Mouse (Mus musculus) embryonic facial prominence, embryonic 10.5 days (tissue): ENCODE measurements around the gene Vmn1r17. TPM values are rescaled to one million over a fixed set of nuclear protein-coding genes. Genes with fewer than 3 reads are reported as not detected.
"Not testable (repeated sequence)": the region's sequence is repeated elsewhere in the genome, so short reads cannot be mapped to it uniquely, and the experiment has no call there.

Experiments used
- DNase-seq: peaks from one replicate; pipeline ENCODE4 v3.0.0-alpha.2; 2017; ENCODE audit warnings: low spot score
- H3K27ac ChIP-seq: fragments of 300-500 bp; sonication (generic); replicated peaks from 2 replicates; pipeline ENCODE4 v1.5.1; 2016; ENCODE audit warnings: mild to moderate bottlenecking
- H3K27me3 ChIP-seq: fragments of 300-500 bp; sonication (generic); replicated peaks from 2 replicates; pipeline ENCODE4 v1.6.1; 2016; ENCODE audit warnings: low read depth, mild to moderate bottlenecking; ENCODE audit not compliant: poor library complexity, severe bottlenecking
- H3K36me3 ChIP-seq: fragments of 300-500 bp; sonication (generic); replicated peaks from 2 replicates; pipeline ENCODE4 v1.6.1; 2016; ENCODE audit warnings: mild to moderate bottlenecking, moderate library complexity
- H3K4me1 ChIP-seq: fragments of 300-500 bp; sonication (generic); 2 replicates; pipeline ENCODE4 v1.6.1; 2016
- H3K4me3 ChIP-seq: fragments of 300-500 bp; sonication (generic); 2 replicates; pipeline ENCODE4 v1.5.1; 2016; ENCODE audit warnings: mild to moderate bottlenecking, moderate library complexity
- H3K9me3 ChIP-seq: fragments of 300-500 bp; sonication (generic); 2 replicates; pipeline ENCODE4 v1.6.1; 2016; ENCODE audit warnings: mild to moderate bottlenecking
- WGBS: fragments of 180-500 bp; shearing (Covaris S2); methylation state at CpG from one replicate; pipeline ENCODE4 v1.1.7; 2016; 5-methylcytosine and 5-hydroxymethylcytosine counted together
- polyA plus RNA-seq: library from polyadenylated mRNA; unstranded; fragments of >200 nt; fragmentation: Nextera tagmentation; extraction: Ambion mirVana; gene quantifications from 2 replicates; pipeline ENCODE4 v1.2.1, GENCODE M21; 2016

Vmn1r17 gene
- not detected in 2 replicates for polyA plus RNA-seq

DNA sequence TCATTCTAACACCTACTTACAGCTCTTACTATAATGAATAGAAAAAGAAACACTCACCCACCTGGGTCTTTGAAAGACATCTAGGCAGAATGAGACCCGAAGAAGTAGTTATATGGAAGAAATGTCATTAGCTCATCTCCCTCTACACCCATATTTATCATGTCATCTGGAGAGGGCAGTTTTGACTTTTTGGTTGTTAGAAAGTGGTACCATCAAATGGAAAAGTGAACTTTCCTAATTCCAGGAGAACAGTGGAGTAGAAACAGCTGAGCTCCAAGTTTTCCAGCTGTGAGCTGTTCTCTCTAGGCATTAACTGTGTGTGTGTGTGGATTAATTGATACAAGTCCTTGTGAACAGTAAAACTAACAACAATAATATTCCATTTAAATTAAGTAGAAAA, at the start of gene Vmn1r17:
Vmn1r17 (minus strand) TSS at position 101 of the 400 bp plus-strand sequence.
- WGBS = 84% methylated on average over 1 of the region's 1 CpGs
- Histone ChIP-seq H3K36me3 (no peaks in the 10 kb centered on the region), H3K9me3 (no peaks in the 10 kb centered on the region), H3K27ac (no peak within 1 kb of the TSS), H3K4me3 (no peak within 1 kb of the TSS), H3K4me1 (no peaks in the 10 kb centered on the region), H3K27me3 (no peaks in the 10 kb centered on the region)
- no peak for DNase-seq

DNA sequence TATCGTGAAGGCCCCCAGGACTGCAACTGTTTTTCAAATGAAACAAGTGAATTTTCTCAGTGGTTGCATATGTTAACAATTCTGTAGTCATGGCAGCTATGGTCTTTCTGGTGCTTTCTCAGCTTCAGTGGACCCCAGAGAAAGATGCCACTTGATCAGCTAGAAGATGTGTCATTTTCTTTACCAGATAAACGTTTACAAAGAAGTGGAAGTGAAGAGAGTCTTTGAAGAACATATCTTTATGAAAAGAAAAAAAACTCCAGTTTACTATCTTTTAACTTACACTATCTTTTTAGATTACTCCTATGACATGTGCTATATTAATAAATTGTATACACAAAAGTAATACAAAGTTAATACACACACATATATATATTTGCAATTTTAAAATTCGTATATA, 40.0 kb upstream of the Vmn1r17 start, which contains the start of gene Vmn1r19:
Vmn1r19 (plus strand) TSS at position 301 of the 400 bp plus-strand sequence.
- H3K9me3 ChIP-seq, DNase-seq, H3K4me1 ChIP-seq, H3K27me3 ChIP-seq, H3K4me3 ChIP-seq, H3K27ac ChIP-seq, H3K36me3 ChIP-seq: not testable (repeated sequence)
- WGBS = 73% methylated on average over 3 of the region's 3 CpGs

DNA sequence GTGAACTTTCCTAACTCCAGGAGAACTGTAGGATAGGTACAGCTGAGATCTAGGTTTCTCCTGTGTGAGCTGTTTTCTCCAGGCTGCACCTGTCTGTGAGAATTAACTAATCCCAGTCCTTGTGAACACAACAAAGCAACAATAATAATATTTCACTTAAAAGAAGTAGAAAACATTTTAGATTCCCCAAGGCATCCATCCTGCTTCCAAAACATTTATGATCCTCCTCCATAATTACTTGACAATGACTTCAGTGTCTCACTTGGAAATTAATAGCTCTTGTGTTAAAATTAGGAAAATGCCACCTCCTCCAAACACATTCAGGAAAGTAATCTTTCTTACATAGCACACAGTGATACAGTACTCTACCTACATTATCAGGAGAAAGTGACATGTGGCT, 32.2 kb upstream of the Vmn1r17 start, which contains the start of gene Vmn1r18:
Vmn1r18 (minus strand) TSS at position 101 of the 400 bp plus-strand sequence.
- DNase-seq = no peak
- Histone ChIP-seq H3K27ac (no peak within 1 kb of the TSS), H3K27me3 (no peaks in the 10 kb centered on the region), H3K4me1 (no peaks in the 10 kb centered on the region), H3K36me3 (no peaks in the 10 kb centered on the region), H3K4me3 (no peak within 1 kb of the TSS), H3K9me3 (no peaks in the 10 kb centered on the region)

DNA sequence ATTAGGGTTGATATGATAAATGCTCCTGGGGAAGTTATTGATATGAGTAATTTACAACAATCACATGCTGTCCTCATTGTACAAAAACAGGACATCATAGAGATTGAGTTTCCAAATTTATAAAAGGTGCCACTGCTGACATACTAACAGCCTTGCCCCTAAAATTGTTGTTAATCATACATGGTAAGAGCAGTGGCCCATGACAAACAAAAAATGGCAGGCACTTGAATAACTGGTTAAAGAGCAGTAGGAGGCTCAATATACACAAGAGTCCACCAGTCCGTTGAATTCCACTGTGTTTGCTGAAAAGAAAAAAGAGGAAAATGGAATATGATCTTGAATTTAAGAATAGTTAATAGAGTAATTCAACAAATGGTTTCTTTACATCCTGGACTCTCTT, 4.0 kb upstream of the Vmn1r17 start:
- Histone ChIP-seq H3K27me3 (no peaks in the 10 kb centered on the region), H3K36me3 (no peaks in the 10 kb centered on the region), H3K4me1 (no peaks in the 10 kb centered on the region), H3K27ac (no peak overlapping the region), H3K9me3 (no peaks in the 10 kb centered on the region), H3K4me3 (no peak overlapping the region)
- WGBS = 90% methylated on average over 1 of the region's 1 CpGs
- DNase-seq = no peak

DNA sequence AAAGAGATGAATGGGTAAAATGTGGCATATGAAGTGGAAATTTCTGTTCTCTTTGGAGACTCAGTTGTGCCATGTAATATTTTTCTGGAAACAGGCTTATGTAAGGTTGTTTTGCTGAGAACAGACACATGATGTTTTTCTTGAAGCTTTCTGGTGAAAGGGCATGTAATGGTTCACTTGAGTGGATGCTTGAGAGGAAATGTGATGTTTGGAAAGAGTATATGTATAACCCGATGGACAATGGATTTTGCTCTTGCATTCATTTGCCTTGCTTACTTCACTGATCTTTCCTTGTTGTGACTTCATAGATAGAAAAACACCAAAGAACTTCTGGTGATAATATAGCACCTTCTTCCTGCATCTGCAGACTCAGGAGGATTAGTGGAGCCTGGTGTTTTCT, 2.3 kb upstream of the Vmn1r17 start:
- not testable (repeated sequence) for H3K4me1 ChIP-seq, H3K27me3 ChIP-seq, H3K9me3 ChIP-seq, DNase-seq, H3K4me3 ChIP-seq, H3K27ac ChIP-seq, H3K36me3 ChIP-seq
- 95% methylated on average over 1 of the region's 1 CpGs for WGBS

DNA sequence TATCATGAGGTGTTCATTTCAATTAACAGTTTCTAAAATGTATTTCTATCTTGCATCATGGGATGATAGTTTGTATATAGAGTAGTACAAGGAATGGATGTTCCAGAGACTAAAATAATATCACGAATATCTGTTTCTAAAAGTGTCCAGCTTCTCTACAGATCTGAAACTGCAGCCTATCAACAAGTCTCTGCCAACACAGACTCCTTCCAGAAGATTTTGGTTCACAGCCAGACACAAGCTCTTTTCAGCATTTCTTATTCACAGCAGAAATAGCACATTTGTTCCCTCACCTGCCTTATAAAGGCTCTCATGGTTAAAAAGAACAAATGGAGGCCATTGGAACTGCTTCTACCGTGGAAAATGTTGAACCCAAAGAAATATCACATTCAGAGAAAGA, 6.7 kb downstream of the Vmn1r17 start:
- DNase-seq = no peak
- no peaks in the 10 kb centered on the region for H3K36me3 ChIP-seq
- H3K9me3 ChIP-seq = no peaks in the 10 kb centered on the region
- H3K27ac ChIP-seq = no peak overlapping the region
- no peak overlapping the region for H3K4me3 ChIP-seq
- no peaks in the 10 kb centered on the region for H3K4me1 ChIP-seq
- 78% methylated on average over 2 of the region's 2 CpGs for WGBS
- H3K27me3 ChIP-seq = no peaks in the 10 kb centered on the region

DNA sequence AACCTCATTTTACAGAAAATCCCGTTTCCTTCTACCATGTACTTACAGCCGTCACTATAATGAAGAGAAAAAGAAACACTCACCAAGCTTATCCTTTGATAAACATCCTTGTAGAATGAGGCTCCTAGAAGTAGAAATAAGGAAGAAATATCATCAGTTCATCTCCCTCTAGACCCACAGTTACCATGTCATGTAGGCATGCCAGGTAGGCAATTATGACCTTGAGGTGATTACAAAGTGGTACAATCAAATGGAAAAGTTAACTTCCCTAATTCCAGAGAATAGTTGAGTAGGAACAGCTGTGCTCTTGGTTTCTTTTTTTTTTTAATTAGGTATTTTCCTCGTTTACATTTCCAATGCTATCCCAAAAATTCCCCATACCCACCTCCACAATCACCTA, 34.1 kb downstream of the Vmn1r17 start, which contains the start of gene Vmn1r16:
Vmn1r16 (minus strand) TSS at position 101 of the 400 bp plus-strand sequence.
- H3K4me1 ChIP-seq = no peaks in the 10 kb centered on the region
- WGBS = 81% methylated on average over 3 of the region's 3 CpGs
- peaks cover 3% of the 10 kb centered on the region; the same call in 1 of the 2 replicates for H3K9me3 ChIP-seq
- H3K36me3 ChIP-seq = no peaks in the 10 kb centered on the region
- no peak within 1 kb of the TSS for H3K4me3 ChIP-seq
- no peak within 1 kb of the TSS for H3K27ac ChIP-seq
- no peaks in the 10 kb centered on the region for H3K27me3 ChIP-seq
- no peak for DNase-seq

DNA sequence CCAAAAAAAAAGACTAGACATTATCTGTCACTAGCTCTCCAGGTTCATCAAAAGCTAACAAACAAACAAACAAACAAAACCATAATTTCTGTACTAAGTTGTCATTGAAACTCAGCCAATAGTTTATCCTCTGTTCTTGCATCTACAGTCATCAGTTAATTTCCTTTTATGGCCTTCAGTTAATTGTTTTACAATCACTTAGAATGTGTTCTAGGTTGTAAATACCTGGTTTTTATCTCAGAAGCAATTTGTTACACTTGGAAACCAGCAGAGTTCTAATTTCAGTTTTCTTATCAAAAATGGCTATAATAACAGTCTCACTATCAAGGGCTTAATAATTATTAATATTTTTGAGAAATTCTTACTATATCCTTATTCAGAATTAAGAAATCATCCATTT, 37.4 kb downstream of the Vmn1r17 start:
- DNase-seq = no peak
- no peak overlapping the region for H3K27ac ChIP-seq
- no peak overlapping the region for H3K4me3 ChIP-seq
- no peaks in the 10 kb centered on the region for H3K36me3 ChIP-seq
- no peaks in the 10 kb centered on the region for H3K4me1 ChIP-seq
- no peaks in the 10 kb centered on the region for H3K9me3 ChIP-seq
- H3K27me3 ChIP-seq = no peaks in the 10 kb centered on the region

Other genes with a start within 250 kb of the Vmn1r17 start
- gene Vmn1r11, start 230.3 kb downstream of the Vmn1r17 start, polyA plus RNA-seq = not detected in 2 replicates
- gene Vmn1r12, start 206.8 kb downstream of the Vmn1r17 start, polyA plus RNA-seq = not detected in 2 replicates
- gene Vmn1r13, start 160.4 kb downstream of the Vmn1r17 start, polyA plus RNA-seq = not detected in 2 replicates
- gene Vmn1r14, start 132.0 kb downstream of the Vmn1r17 start, polyA plus RNA-seq = not detected in 2 replicates
- not detected in 2 replicates for gene Vmn1r15, start 105.8 kb downstream of the Vmn1r17 start, polyA plus RNA-seq
- not detected in 2 replicates for gene Vmn1r16, start 34.2 kb downstream of the Vmn1r17 start, polyA plus RNA-seq
- not detected in 2 replicates for gene Vmn1r18, start 32.1 kb upstream of the Vmn1r17 start, polyA plus RNA-seq
- not detected in 2 replicates for gene Vmn1r19, start 40.1 kb upstream of the Vmn1r17 start, polyA plus RNA-seq
- not detected in 2 replicates for gene Vmn1r20, start 65.2 kb upstream of the Vmn1r17 start, polyA plus RNA-seq
- 3.9 and 4.8 TPM in 2 replicates for gene Ppm1k, start 171.7 kb upstream of the Vmn1r17 start, polyA plus RNA-seq
- 3.1 and 3.2 TPM in 2 replicates for gene Herc6, start 217.3 kb upstream of the Vmn1r17 start, polyA plus RNA-seq